ENCODE assay signal across 10 mouse cellular contexts in the genomic region with DNA sequence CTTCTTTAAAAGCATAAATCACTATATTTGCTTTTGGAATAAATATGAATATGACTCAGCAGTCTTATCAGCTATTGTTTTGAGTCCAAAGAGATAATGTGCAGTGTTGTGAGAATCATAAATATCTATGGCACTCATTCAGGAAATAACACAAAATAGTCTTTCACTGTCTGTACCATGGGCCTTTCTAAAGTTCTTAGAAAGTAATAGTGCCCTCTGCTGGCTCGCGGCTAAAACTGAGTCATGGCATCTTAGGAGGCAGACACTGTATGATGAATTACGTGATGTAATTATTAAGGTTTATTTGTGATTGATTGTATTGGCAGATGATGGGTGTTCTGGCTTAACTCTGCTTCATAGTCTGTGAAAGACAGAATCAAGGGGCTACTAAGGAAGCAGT. TPM values are rescaled to one million over a fixed set of nuclear protein-coding genes. Genes with fewer than 3 reads are reported as not detected.
DNase-seq lines count a peak whose midpoint lies in the region; ATAC-seq lines count a peak whose summit lies in the region.
"Had no signal": no experiment of that assay in that cellular context is flagged by ENCODE, and none has a peak within 500 bp of the region (broad histone marks: within the 10 kb centered on the region; RNA-seq: fewer than 3 reads in every experiment).

No protein-coding gene starts in this region.

- H3K9ac ChIP-seq in neural tube, embryonic 11.5 days (ENCODE audit: low read length), result no peak overlapping the region
- H3K9ac ChIP-seq in neural tube, embryonic 15.5 days (replicated peaks), result no peak overlapping the region
- H3K9ac ChIP-seq in midbrain, embryonic 12.5 days (replicated peaks), result no peak overlapping the region
- H3K9ac ChIP-seq: limb, embryonic 15.5 days; stomach, embryonic 15.5 days had no signal

- H3K4me1 ChIP-seq in neural tube, embryonic 11.5 days (ENCODE audit: control insufficient read depth, insufficient read depth, low read length), result no peaks in the 10 kb centered on the region
- H3K4me1 ChIP-seq in neural tube, embryonic 15.5 days, result no peaks in the 10 kb centered on the region
- no peaks in the 10 kb centered on the region for H3K4me1 ChIP-seq in forebrain, embryonic 10.5 days
- H3K4me1 ChIP-seq in midbrain, embryonic 12.5 days, result no peaks in the 10 kb centered on the region
- H3K4me1 ChIP-seq: limb, embryonic 15.5 days; stomach, embryonic 15.5 days had no signal

- H3K27me3 ChIP-seq in neural tube, embryonic 11.5 days (ENCODE audit: control insufficient read depth, insufficient read depth, low read length), result no peaks in the 10 kb centered on the region
- no peaks in the 10 kb centered on the region for H3K27me3 ChIP-seq in neural tube, embryonic 15.5 days (replicated peaks)
- no peaks in the 10 kb centered on the region for H3K27me3 ChIP-seq in forebrain, embryonic 10.5 days (ENCODE audit: poor library complexity, severe bottlenecking)
- no peaks in the 10 kb centered on the region for H3K27me3 ChIP-seq in midbrain, embryonic 12.5 days
- H3K27me3 ChIP-seq: limb, embryonic 15.5 days; stomach, embryonic 15.5 days had no signal

- H3K36me3 ChIP-seq in neural tube, embryonic 11.5 days (ENCODE audit: control insufficient read depth, insufficient read depth, low read length), result no peaks in the 10 kb centered on the region
- H3K36me3 ChIP-seq in neural tube, embryonic 15.5 days, result no peaks in the 10 kb centered on the region
- no peaks in the 10 kb centered on the region for H3K36me3 ChIP-seq in forebrain, embryonic 10.5 days (replicated peaks)
- no peaks in the 10 kb centered on the region for H3K36me3 ChIP-seq in midbrain, embryonic 12.5 days
- H3K36me3 ChIP-seq: limb, embryonic 15.5 days; stomach, embryonic 15.5 days had no signal

- DNase-seq in neural tube, embryonic 11.5 days (ENCODE audit: low spot score), result peak; percentile 26
- DNase-seq in adrenal gland, postnatal 36 days, result peak; percentile 23 to 48
- DNase-seq in forebrain, embryonic 10.5 days (ENCODE audit: extremely low spot score, low spot score), result peak; percentile 17
- DNase-seq in induced T-regulatory cell, adult 2 months (ENCODE audit: low read depth), result peak; percentile 84
- DNase-seq in layer of hippocampus, postnatal 36 days, result peak; percentile 14 to 25
- DNase-seq in thymus, postnatal 36 days, result peak; percentile 15 to 33

- 20% methylated on average over 3 of the region's 3 CpGs for WGBS in neural tube, embryonic 11.5 days
- 25% methylated on average over 3 of the region's 3 CpGs for WGBS in neural tube, embryonic 15.5 days
- 20% methylated on average over 3 of the region's 3 CpGs for WGBS in forebrain, embryonic 10.5 days
- WGBS in midbrain, embryonic 12.5 days, result 19% methylated on average over 3 of the region's 3 CpGs

- no peak overlapping the region for H3K4me2 ChIP-seq in neural tube, embryonic 11.5 days (ENCODE audit: low read depth)
- no peak overlapping the region for H3K4me2 ChIP-seq in neural tube, embryonic 15.5 days
- no peak overlapping the region for H3K4me2 ChIP-seq in midbrain, embryonic 12.5 days (replicated peaks)
- H3K4me2 ChIP-seq: limb, embryonic 15.5 days; stomach, embryonic 15.5 days had no signal

- H3K9me3 ChIP-seq in neural tube, embryonic 11.5 days (ENCODE audit: control insufficient read depth, low read length), result no peaks in the 10 kb centered on the region
- H3K9me3 ChIP-seq in neural tube, embryonic 15.5 days (replicated peaks), result no peaks in the 10 kb centered on the region
- H3K9me3 ChIP-seq in forebrain, embryonic 10.5 days, result no peaks in the 10 kb centered on the region
- no peaks in the 10 kb centered on the region for H3K9me3 ChIP-seq in midbrain, embryonic 12.5 days
- H3K9me3 ChIP-seq: limb, embryonic 15.5 days; stomach, embryonic 15.5 days had no signal

- H3K27ac ChIP-seq in neural tube, embryonic 11.5 days (ENCODE audit: low read depth, low read length), result no peak overlapping the region
- no peak overlapping the region for H3K27ac ChIP-seq in neural tube, embryonic 15.5 days (replicated peaks)
- H3K27ac ChIP-seq in forebrain, embryonic 10.5 days, result no peak overlapping the region
- H3K27ac ChIP-seq in midbrain, embryonic 12.5 days (replicated peaks), result no peak overlapping the region
- H3K27ac ChIP-seq: limb, embryonic 15.5 days; stomach, embryonic 15.5 days had no signal

- ATAC-seq in neural tube, embryonic 11.5 days (ENCODE audit: insufficient read depth, low FRiP score, low TSS enrichment), result peak; percentile 38; the same call in 1 of the 2 replicates
- no peak; the same call in 1 of the 2 replicates for ATAC-seq in neural tube, embryonic 15.5 days (ENCODE audit: low FRiP score)
- peak; percentile 83 for ATAC-seq in midbrain, embryonic 12.5 days (ENCODE audit: low FRiP score, low read depth)

- no peak overlapping the region for H3K4me3 ChIP-seq in neural tube, embryonic 11.5 days (ENCODE audit: low read depth, low read length)
- H3K4me3 ChIP-seq in neural tube, embryonic 15.5 days (replicated peaks), result no peak overlapping the region
- H3K4me3 ChIP-seq in forebrain, embryonic 10.5 days, result no peak overlapping the region
- no peak overlapping the region for H3K4me3 ChIP-seq in midbrain, embryonic 12.5 days
- H3K4me3 ChIP-seq: limb, embryonic 15.5 days; stomach, embryonic 15.5 days had no signal

RNA-seq across cellular contexts. Expression of a gene that starts 57.5 kb away (rescaled TPM):
- polyA plus RNA-seq in neural tube, embryonic 11.5 days (2014; fragmentation: Nextera tagmentation; extraction: Ambion mirVana), result 0.23 and 0.25 TPM in 2 replicates
- 7.9 and 9.2 TPM in 2 replicates for polyA plus RNA-seq in neural tube, embryonic 15.5 days (2015; fragmentation: Nextera tagmentation; extraction: Ambion mirVana)
- total RNA-seq in adrenal gland, postnatal 36 days (2021), result 1 to 10 TPM; 2.5 TPM
- 0.02 and 0.05 TPM in 2 replicates for polyA plus RNA-seq in forebrain, embryonic 10.5 days (2016; fragmentation: Nextera tagmentation; extraction: Ambion mirVana)
- total RNA-seq in layer of hippocampus, postnatal 36 days (2021), result 10 to 100 TPM in 1 of 2 experiments, 1 to 10 TPM in 1; 9.7 to 11.1 TPM
- polyA plus RNA-seq in midbrain, embryonic 12.5 days (2016; fragmentation: Nextera tagmentation; extraction: Ambion mirVana), result 0.50 and 0.54 TPM in 2 replicates

Comparison
In these comparisons a context has a peak if more than half of its experiments do, and no peak if none do; other contexts are left out.
1. DNase-seq: peak in every context shown above with its lines; median percentile 84 in induced T-regulatory cell, adult 2 months; 36 in adrenal gland, postnatal 36 days; 26 in neural tube, embryonic 11.5 days; 24 in thymus, postnatal 36 days; 20 in layer of hippocampus, postnatal 36 days; 17 in forebrain, embryonic 10.5 days.